Mouse (Mus musculus) lung, postnatal 14 days (tissue): ENCODE data around the gene Sirt6.

ENCODE experiments used
- DNase-seq: peaks from one replicate; pipeline ENCODE4 v3.0.0; 2021

Gene Sirt6

GRCm38 (mm10) chr10:81592631-81593030, 35.0 kb downstream of the Sirt6 start:
- no peak for DNase-seq

GRCm38 (mm10) chr10:81591846-81592245, 35.8 kb downstream of the Sirt6 start:
- DNase-seq = no peak

DNA sequence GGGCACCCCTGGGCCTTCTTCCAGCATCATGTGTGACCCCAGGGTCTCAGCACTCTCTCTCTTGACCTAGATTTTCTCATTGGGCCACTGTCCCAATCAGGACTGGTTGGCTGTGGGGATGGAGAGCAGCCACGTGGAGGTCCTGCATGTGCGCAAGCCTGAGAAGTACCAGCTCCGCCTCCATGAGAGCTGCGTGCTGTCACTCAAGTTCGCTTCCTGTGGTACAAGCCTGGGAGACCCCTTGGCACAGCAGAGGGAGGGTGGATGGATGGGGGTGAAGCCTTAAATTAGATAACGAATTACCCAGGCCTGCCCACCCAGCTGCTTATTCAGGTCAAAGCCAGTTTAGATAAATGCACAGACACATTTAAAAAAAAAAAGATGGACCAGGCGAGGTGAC, 38.9 kb downstream of the Sirt6 start:
- no peak for DNase-seq

- no peak for DNase-seq
These were observed 44.2 kb downstream of the Sirt6 start for GRCm38 (mm10) chr10:81583347-81583746.

- no peak for DNase-seq
These were observed 47.0 kb downstream of the Sirt6 start for GRCm38 (mm10) chr10:81580441-81581070.

DNA sequence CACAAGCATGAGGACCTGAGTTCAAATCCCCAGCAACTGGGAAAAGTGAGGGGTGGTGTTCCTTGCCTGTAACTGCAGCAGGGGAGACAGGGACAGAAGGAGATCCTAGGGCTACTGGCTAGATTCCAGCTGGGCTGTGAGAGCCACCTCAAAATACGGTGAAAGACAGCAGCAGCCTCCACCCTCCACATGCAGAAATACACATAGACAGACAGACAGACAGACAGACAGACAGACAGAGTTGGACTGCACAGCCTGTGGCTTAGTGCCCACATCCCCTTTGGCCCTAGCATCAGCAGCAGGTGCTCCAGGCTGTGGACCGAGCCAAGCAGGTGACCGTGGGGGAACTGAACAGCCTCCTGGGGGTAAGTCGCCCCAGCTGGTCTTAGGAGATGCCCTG, 47.6 kb downstream of the Sirt6 start:
- no peak for DNase-seq

GRCm38 (mm10) chr10:81575695-81576094, 51.9 kb downstream of the Sirt6 start:
- peak; percentile 33 for DNase-seq

DNA sequence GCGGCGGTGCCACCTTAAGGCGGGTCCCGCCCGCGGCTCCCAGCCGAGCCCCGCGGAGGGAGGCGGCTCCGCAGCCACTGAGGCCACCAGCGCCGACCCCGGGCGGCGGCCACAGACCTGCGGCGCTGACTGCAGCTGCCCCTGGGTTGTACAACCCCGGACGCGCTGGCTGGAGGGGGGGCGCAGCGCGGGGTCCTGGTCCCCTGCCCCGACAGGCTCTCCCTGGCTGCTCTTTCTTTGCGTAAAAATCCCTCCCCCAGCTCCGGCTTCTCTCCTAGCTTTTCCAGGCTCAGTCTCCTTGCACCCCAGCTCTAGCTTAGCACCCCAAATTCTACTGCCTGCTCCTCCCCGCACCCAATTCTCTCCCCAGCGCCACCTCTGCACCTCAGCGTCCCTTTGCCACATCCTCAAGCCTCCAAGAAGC, 52.4 kb downstream of the Sirt6 start:
- DNase-seq = peak; percentile 64

- DNase-seq = no peak
These were observed 53.2 kb downstream of the Sirt6 start, which contains the start of gene Tle2 for GRCm38 (mm10) chr10:81574081-81575056. Gene Tle2 (plus strand): TSS chr10:81574561.

DNA sequence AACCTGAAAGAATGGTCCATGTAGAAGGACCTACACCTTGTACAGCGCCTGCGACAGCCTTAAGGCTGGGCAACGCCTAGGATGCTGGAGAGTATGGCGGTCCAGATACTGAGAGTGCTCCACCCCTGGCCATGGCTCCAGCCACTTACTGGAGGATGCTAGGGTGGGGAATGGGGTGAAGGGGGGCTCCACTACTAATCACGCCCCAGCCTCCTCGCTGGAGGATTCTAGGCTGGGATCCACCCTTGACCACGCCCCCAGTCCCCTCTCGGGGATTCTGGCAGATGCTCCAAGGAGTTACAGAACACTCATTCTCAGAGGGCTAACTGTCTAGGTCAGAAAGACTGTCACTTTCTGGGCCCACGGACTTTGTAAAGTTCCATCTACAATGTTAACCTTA, 54.6 kb downstream of the Sirt6 start:
- peak; percentile 58 for DNase-seq

GRCm38 (mm10) chr10:81572133-81572671, 55.4 kb downstream of the Sirt6 start:
- no peak for DNase-seq
